19 mouse cellular contexts compared by ENCODE assay signal in the genomic region with DNA sequence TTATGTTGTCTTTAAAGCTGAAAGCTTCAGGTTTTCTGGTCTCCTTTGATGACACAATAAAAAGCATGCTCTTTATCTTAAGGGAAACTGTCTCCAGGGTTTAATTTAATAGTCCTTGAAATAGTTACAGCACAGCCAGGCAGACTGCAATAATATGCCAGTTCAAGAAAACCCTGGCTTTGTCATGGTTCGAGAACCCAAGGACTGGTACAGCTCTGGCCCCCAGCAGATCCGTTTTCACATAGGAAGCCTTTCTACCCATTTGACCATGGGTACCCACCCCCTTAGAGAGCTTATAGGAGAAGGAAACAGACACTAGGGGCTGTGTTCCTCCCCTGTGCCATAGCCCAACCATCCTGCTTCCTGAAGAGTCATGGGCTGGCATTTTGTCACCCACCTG.
"Had no signal": no experiment of that assay in that cellular context is flagged by ENCODE, and none has a peak within 500 bp of the region (broad histone marks: within the 10 kb centered on the region; RNA-seq: fewer than 3 reads in every experiment).

No protein-coding gene starts in this region.

- H3K4me1 ChIP-seq: liver, embryonic 15.5 days; megakaryocyte, embryonic 14.5 days had no signal

- DNase-seq: kidney, adult 18-20 months; kidney, postnatal 25 days; layer of hippocampus, adult 9-11 months; liver; lung, adult 18-20 months; lung, postnatal 10 days; lung, postnatal 36 days; thymus, adult 18-20 months; thymus, postnatal 36 days had no signal

- H3K27ac ChIP-seq: layer of hippocampus, adult 2 months; limb, embryonic 10.5 days; limb, embryonic 13.5 days; liver, embryonic 12.5 days; liver, embryonic 15.5 days; lung, embryonic 15.5 days; midbrain, embryonic 10.5 days; midbrain, embryonic 13.5 days; neural tube, embryonic 12.5 days had no signal

- H3K9ac ChIP-seq: limb, embryonic 13.5 days; liver, embryonic 12.5 days; liver, embryonic 15.5 days; lung, embryonic 15.5 days; midbrain, embryonic 13.5 days; neural tube, embryonic 12.5 days had no signal

- ATAC-seq: liver, embryonic 12.5 days; midbrain, embryonic 13.5 days had no signal

- H3K27me3 ChIP-seq: liver, embryonic 12.5 days; liver, embryonic 15.5 days; lung, embryonic 15.5 days; megakaryocyte, embryonic 14.5 days had no signal

- H3K4me2 ChIP-seq: limb, embryonic 13.5 days; liver, embryonic 12.5 days; liver, embryonic 15.5 days; lung, embryonic 15.5 days; midbrain, embryonic 13.5 days; neural tube, embryonic 12.5 days had no signal

- H3K36me3 ChIP-seq: limb, embryonic 10.5 days; limb, embryonic 13.5 days; liver, embryonic 12.5 days; liver, embryonic 15.5 days; lung, embryonic 15.5 days; midbrain, embryonic 10.5 days; midbrain, embryonic 13.5 days; neural tube, embryonic 12.5 days had no signal

- H3K4me3 ChIP-seq: layer of hippocampus, adult 2 months; limb, embryonic 10.5 days; limb, embryonic 13.5 days; liver, embryonic 12.5 days; liver, embryonic 15.5 days; lung, embryonic 15.5 days; megakaryocyte, embryonic 14.5 days; midbrain, embryonic 10.5 days; midbrain, embryonic 13.5 days; neural tube, embryonic 12.5 days had no signal

- H3K9me3 ChIP-seq: limb, embryonic 10.5 days; limb, embryonic 13.5 days; liver, embryonic 12.5 days; liver, embryonic 15.5 days; lung, embryonic 15.5 days; megakaryocyte, embryonic 14.5 days; midbrain, embryonic 10.5 days; midbrain, embryonic 13.5 days; neural tube, embryonic 12.5 days had no signal
